Comparison of ENCODE assay signal across 16 mouse cellular contexts in genomic region chr12:70856776-70857175, GRCm38 (mm10).
"Had no signal": no experiment of that assay in that cellular context is flagged by ENCODE, and none has a peak within 500 bp of the region (broad histone marks: within the 10 kb centered on the region; RNA-seq: fewer than 3 reads in every experiment).

No protein-coding gene starts in this region.

- H3K9me3 ChIP-seq: neural tube, embryonic 13.5 days; neural tube, embryonic 15.5 days; stomach, embryonic 15.5 days had no signal

- DNase-seq: retina, postnatal 1 day; right cerebral cortex, adult 18-20 months; right cerebral cortex, postnatal 14 days; right cerebral cortex, postnatal 25 days; right cerebral cortex, postnatal 4 days; spleen, adult 18-20 months; thymus, adult 18-20 months; thymus, adult 2 months; thymus, postnatal 14 days; thymus, postnatal 25 days; thymus, postnatal 36 days; thymus, postnatal 4 days had no signal

- H3K4me3 ChIP-seq: neural tube, embryonic 13.5 days; neural tube, embryonic 15.5 days; stomach, embryonic 15.5 days had no signal

- H3K27me3 ChIP-seq: neural tube, embryonic 13.5 days; neural tube, embryonic 15.5 days; stomach, embryonic 15.5 days had no signal

- H3K27ac ChIP-seq: neural tube, embryonic 13.5 days; neural tube, embryonic 15.5 days; stomach, embryonic 15.5 days; stomach, postnatal 0 days had no signal

- H3K4me1 ChIP-seq: neural tube, embryonic 15.5 days; stomach, embryonic 15.5 days had no signal

- H3K36me3 ChIP-seq: neural tube, embryonic 13.5 days; neural tube, embryonic 15.5 days; stomach, embryonic 15.5 days had no signal
